Mouse (Mus musculus) embryonic facial prominence, embryonic 12.5 days (tissue): ENCODE data around the gene Mrps18a. TPM values are rescaled to one million over a fixed set of nuclear protein-coding genes. Genes with fewer than 3 reads are reported as not detected.

Experiments used
- ATAC-seq: fragments of 200-750 bp; cut with Nextera tagmentation; 2 replicates; pipeline ENCODE4 v1.8.0; 2017; ENCODE audit not compliant: insufficient number of reproducible peaks, insufficient read depth, low FRiP score, low TSS enrichment
- H3K27ac ChIP-seq: fragments of 300-500 bp; sonication (generic); 2 replicates; pipeline ENCODE4 v1.5.1; 2016; ENCODE audit warnings: mild to moderate bottlenecking
- H3K27me3 ChIP-seq: fragments of 300-500 bp; sonication (generic); 2 replicates; pipeline ENCODE4 v1.6.1; 2016; ENCODE audit warnings: mild to moderate bottlenecking, moderate library complexity
- H3K36me3 ChIP-seq: fragments of 300-500 bp; sonication (generic); 2 replicates; pipeline ENCODE4 v1.6.1; 2016; ENCODE audit warnings: mild to moderate bottlenecking
- H3K4me1 ChIP-seq: fragments of 300-500 bp; sonication (generic); 2 replicates; pipeline ENCODE4 v1.6.1; 2016
- H3K4me2 ChIP-seq: fragments of 300-500 bp; sonication (generic); replicated peaks from 2 replicates; pipeline ENCODE4 v1.6.1; 2016; ENCODE audit warnings: mild to moderate bottlenecking, moderate library complexity
- H3K4me3 ChIP-seq: fragments of 300-500 bp; sonication (generic); 2 replicates; pipeline ENCODE4 v1.5.1; 2016; ENCODE audit warnings: mild to moderate bottlenecking
- H3K9ac ChIP-seq: fragments of 300-500 bp; sonication (generic); 2 replicates; pipeline ENCODE4 v1.6.1; 2016; ENCODE audit warnings: mild to moderate bottlenecking, moderate library complexity
- H3K9me3 ChIP-seq: fragments of 300-500 bp; sonication (generic); 2 replicates; pipeline ENCODE4 v1.6.1; 2016; ENCODE audit warnings: mild to moderate bottlenecking, moderate library complexity
- WGBS: fragments of 180-500 bp; shearing (Covaris S2); methylation state at CpG from one replicate; pipeline ENCODE4 v1.1.7; 2016; 5-methylcytosine and 5-hydroxymethylcytosine counted together
- polyA plus RNA-seq: library from polyadenylated mRNA; unstranded; fragments of >200 nt; fragmentation: Nextera tagmentation; extraction: Ambion mirVana; gene quantifications from 2 replicates; pipeline ENCODE4 v1.2.1, GENCODE M21; 2016

Gene Mrps18a
- polyA plus RNA-seq, 1 experiment from 2014 or later = 136 TPM

GRCm38 (mm10) chr17:46123953-46124700, 13.3 kb downstream of the Mrps18a start:
- H3K9me3 ChIP-seq = no peaks in the 10 kb centered on the region
- H3K9ac ChIP-seq = no peak overlapping the region
- H3K4me3 ChIP-seq = no peak overlapping the region
- H3K4me2 ChIP-seq = no peak overlapping the region
- ATAC-seq = no peak
- H3K36me3 ChIP-seq = peaks cover 87% of the 10 kb centered on the region
- H3K27ac ChIP-seq = no peak overlapping the region
- WGBS = 87% methylated on average over 12 of the region's 12 CpGs
- no peaks in the 10 kb centered on the region for H3K4me1 ChIP-seq
- H3K27me3 ChIP-seq = no peaks in the 10 kb centered on the region

- peaks cover 83% of the 10 kb centered on the region for H3K36me3 ChIP-seq
- H3K27me3 ChIP-seq = no peaks in the 10 kb centered on the region
- no peak overlapping the region for H3K4me2 ChIP-seq
- H3K4me3 ChIP-seq = no peak overlapping the region
- WGBS = 73% methylated on average over 6 of the region's 6 CpGs
- H3K4me1 ChIP-seq = no peaks in the 10 kb centered on the region
- no peak for ATAC-seq
- H3K27ac ChIP-seq = no peak overlapping the region
- no peaks in the 10 kb centered on the region for H3K9me3 ChIP-seq
- no peak overlapping the region for H3K9ac ChIP-seq
Observed at GRCm38 (mm10) chr17:46126608-46127007, 15.8 kb downstream of the Mrps18a start.

- Histone ChIP-seq H3K27me3 (no peaks in the 10 kb centered on the region), H3K4me1 (no peaks in the 10 kb centered on the region), H3K27ac (no peak overlapping the region), H3K4me2 (no peak overlapping the region), H3K4me3 (no peak overlapping the region), H3K9me3 (no peaks in the 10 kb centered on the region), H3K36me3 (peaks cover 73% of the 10 kb centered on the region), H3K9ac (no peak overlapping the region)
- no peak for ATAC-seq
- 73% methylated on average over 6 of the region's 6 CpGs for WGBS
Observed at GRCm38 (mm10) chr17:46127814-46128493, 17.2 kb downstream of the Mrps18a start.

- WGBS = 84% methylated on average over 13 of the region's 13 CpGs
- H3K4me2 ChIP-seq = no peak overlapping the region
- H3K4me3 ChIP-seq = no peak overlapping the region
- no peaks in the 10 kb centered on the region for H3K9me3 ChIP-seq
- no peaks in the 10 kb centered on the region for H3K4me1 ChIP-seq
- no peaks in the 10 kb centered on the region for H3K27me3 ChIP-seq
- H3K36me3 ChIP-seq = peaks cover 53% of the 10 kb centered on the region
- H3K27ac ChIP-seq = no peak overlapping the region
- no peak overlapping the region for H3K9ac ChIP-seq
- ATAC-seq = no peak
Observed at GRCm38 (mm10) chr17:46129741-46130498, 19.1 kb downstream of the Mrps18a start.

- Histone ChIP-seq H3K9me3 (no peaks in the 10 kb centered on the region), H3K27me3 (no peaks in the 10 kb centered on the region), H3K4me3 (no peak overlapping the region), H3K36me3 (peaks cover 31% of the 10 kb centered on the region), H3K27ac (no peak overlapping the region), H3K4me2 (no peak overlapping the region), H3K9ac (no peak overlapping the region), H3K4me1 (no peaks in the 10 kb centered on the region)
- no peak for ATAC-seq
- 12% methylated on average over 12 of the region's 12 CpGs for WGBS
Observed at GRCm38 (mm10) chr17:46132058-46132718, 21.4 kb downstream of the Mrps18a start.

- no peak overlapping the region for H3K9ac ChIP-seq
- H3K9me3 ChIP-seq = no peaks in the 10 kb centered on the region
- no peaks in the 10 kb centered on the region for H3K27me3 ChIP-seq
- no peak for ATAC-seq
- H3K4me3 ChIP-seq = no peak overlapping the region
- 69% methylated on average over 8 of the region's 8 CpGs for WGBS
- no peak overlapping the region for H3K27ac ChIP-seq
- no peaks in the 10 kb centered on the region for H3K4me1 ChIP-seq
- H3K36me3 ChIP-seq = peaks cover 24% of the 10 kb centered on the region
- no peak overlapping the region for H3K4me2 ChIP-seq
Observed at GRCm38 (mm10) chr17:46132862-46133261, 22.1 kb downstream of the Mrps18a start.

- H3K36me3 ChIP-seq = no peaks in the 10 kb centered on the region
- H3K4me3 ChIP-seq = no peak overlapping the region
- no peak overlapping the region for H3K4me2 ChIP-seq
- WGBS = 77% methylated on average over 8 of the region's 8 CpGs
- H3K27ac ChIP-seq = no peak overlapping the region
- no peaks in the 10 kb centered on the region for H3K27me3 ChIP-seq
- H3K4me1 ChIP-seq = peaks cover 9% of the 10 kb centered on the region; the same call in 1 of the 2 replicates
- no peaks in the 10 kb centered on the region for H3K9me3 ChIP-seq
- H3K9ac ChIP-seq = no peak overlapping the region
- ATAC-seq = no peak
Observed at GRCm38 (mm10) chr17:46138563-46139236, 27.9 kb downstream of the Mrps18a start.

- no peaks in the 10 kb centered on the region for H3K9me3 ChIP-seq
- H3K27me3 ChIP-seq = no peaks in the 10 kb centered on the region
- no peak overlapping the region for H3K4me3 ChIP-seq
- WGBS = 88% methylated on average over 3 of the region's 3 CpGs
- ATAC-seq = no peak
- peaks cover 14% of the 10 kb centered on the region for H3K4me1 ChIP-seq
- no peaks in the 10 kb centered on the region for H3K36me3 ChIP-seq
- no peak overlapping the region for H3K9ac ChIP-seq
- H3K27ac ChIP-seq = no peak overlapping the region
- no peak overlapping the region for H3K4me2 ChIP-seq
Observed at GRCm38 (mm10) chr17:46139872-46140271, 29.1 kb downstream of the Mrps18a start.

- Histone ChIP-seq H3K9me3 (no peaks in the 10 kb centered on the region), H3K27ac (peak within 1 kb of the TSS; percentile 50; the same call in 1 of the 2 replicates), H3K9ac (peak within 1 kb of the TSS; percentile 19), H3K4me1 (peaks cover 14% of the 10 kb centered on the region), H3K36me3 (peaks cover 23% of the 10 kb centered on the region), H3K4me3 (peak within 1 kb of the TSS; percentile 54), H3K4me2 (peak within 1 kb of the TSS; percentile 85), H3K27me3 (no peaks in the 10 kb centered on the region)
- peak; percentile 95 for ATAC-seq
- 5% methylated on average over 37 of the region's 37 CpGs for whole genome bisulfite sequencing
Observed at GRCm38 (mm10) chr17:46143578-46144423, 33.0 kb downstream of the Mrps18a start, which contains the start of gene Rsph9. Gene Rsph9 (minus strand): TSS chr17:46144216.
